Mouse (Mus musculus) brown adipose tissue, adult 24 weeks (tissue): ENCODE data around the gene Angptl4. TPM values are rescaled to one million over a fixed set of nuclear protein-coding genes. Genes with fewer than 3 reads are reported as not detected.

Experiments
- H3K27ac ChIP-seq: fragments of 200-500 bp; replicated peaks from 2 replicates; pipeline ENCODE4 v1.5.1; 2012; ENCODE audit warnings: low read depth, mild to moderate bottlenecking, low read length
- H3K4me1 ChIP-seq: fragments of 200-500 bp; 2 replicates; pipeline ENCODE4 v1.6.1; 2012; ENCODE audit warnings: low read length, mixed read lengths; ENCODE audit not compliant: control insufficient read depth, insufficient read depth, insufficient read length
- H3K4me3 ChIP-seq: fragments of 200-500 bp; 2 replicates; pipeline ENCODE4 v1.5.1; 2012; ENCODE audit warnings: low read depth, mild to moderate bottlenecking, low read length, moderate library complexity; ENCODE audit not compliant: insufficient read depth
- polyA plus RNA-seq: library from polyadenylated mRNA; stranded (reverse); fragments of >200 nt; gene quantifications from 2 replicates; pipeline ENCODE4 v1.2.4, GENCODE M21; 2012; ENCODE audit not compliant: missing spikeins, insufficient read depth, insufficient read length

The Angptl4 gene
- polyA plus RNA-seq, 1 experiment = 243 TPM

- Histone ChIP-seq H3K27ac (peak overlapping the region; percentile 99), H3K4me3 (peak overlapping the region; percentile 69)
These were observed 30.8 kb upstream of the Angptl4 start for GRCm38 (mm10) chr17:33812475-33812874.

DNA sequence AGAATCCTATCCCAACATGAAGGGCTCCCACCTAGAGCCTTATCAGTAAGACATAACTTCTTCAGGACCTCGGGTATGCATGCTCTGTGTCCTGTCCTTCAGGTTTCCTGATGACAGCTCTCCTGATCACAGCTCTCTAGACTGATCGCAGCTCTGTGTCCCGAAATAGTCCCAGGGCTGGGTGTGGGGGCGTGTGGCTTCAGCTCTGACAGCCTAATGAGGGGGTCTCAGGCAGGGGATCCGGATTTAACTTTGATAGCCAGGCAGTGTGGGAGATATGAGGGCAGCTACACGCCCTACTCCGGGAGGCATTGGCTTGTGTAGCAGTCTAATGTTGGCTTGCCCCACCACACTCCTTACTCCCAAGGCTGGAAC, 29.5 kb upstream of the Angptl4 start:
- no peaks in the 10 kb centered on the region for H3K4me1 ChIP-seq
- peak overlapping the region; percentile 99 for H3K27ac ChIP-seq
- H3K4me3 ChIP-seq = peak overlapping the region; percentile 69

More at GRCm38 (mm10) chr17:33812475-33812874, 30.8 kb upstream of the Angptl4 start:
- H3K4me1 ChIP-seq = peaks cover 3% of the 10 kb centered on the region

GRCm38 (mm10) chr17:33810334-33811141, 28.9 kb upstream of the Angptl4 start, which contains the start of gene Kank3:
TSS of gene Kank3 (plus strand) at chr17:33810519.
- H3K4me3 ChIP-seq = peak within 1 kb of the TSS; percentile 69
- H3K4me1 ChIP-seq = no peaks in the 10 kb centered on the region
- peak within 1 kb of the TSS; percentile 99 for H3K27ac ChIP-seq

DNA sequence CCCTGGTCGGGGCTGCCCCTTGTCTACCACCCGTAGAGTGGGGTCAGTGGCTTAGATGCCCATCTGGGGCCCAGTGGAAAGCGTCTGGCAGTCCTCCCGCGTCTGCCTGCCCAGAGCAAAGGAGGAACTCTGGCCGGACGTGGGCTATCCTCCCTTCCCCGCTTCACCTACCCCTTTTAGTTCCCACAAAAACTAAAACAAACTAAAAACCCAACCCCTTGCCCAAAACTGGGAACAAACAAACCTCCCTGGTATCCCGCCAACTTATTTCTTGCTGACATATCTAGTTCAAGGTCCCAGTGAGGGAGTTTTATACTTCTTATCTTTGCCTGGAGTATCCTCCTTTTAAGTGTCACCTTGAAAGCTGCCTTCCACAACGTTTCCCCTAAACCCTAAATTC, 26.6 kb upstream of the Angptl4 start:
- Histone ChIP-seq H3K27ac (no peak overlapping the region), H3K4me1 (no peaks in the 10 kb centered on the region), H3K4me3 (no peak overlapping the region)

- no peak overlapping the region for H3K27ac ChIP-seq
- no peak overlapping the region for H3K4me3 ChIP-seq
- no peaks in the 10 kb centered on the region for H3K4me1 ChIP-seq
These were observed 25.7 kb upstream of the Angptl4 start for GRCm38 (mm10) chr17:33807181-33807888.

DNA sequence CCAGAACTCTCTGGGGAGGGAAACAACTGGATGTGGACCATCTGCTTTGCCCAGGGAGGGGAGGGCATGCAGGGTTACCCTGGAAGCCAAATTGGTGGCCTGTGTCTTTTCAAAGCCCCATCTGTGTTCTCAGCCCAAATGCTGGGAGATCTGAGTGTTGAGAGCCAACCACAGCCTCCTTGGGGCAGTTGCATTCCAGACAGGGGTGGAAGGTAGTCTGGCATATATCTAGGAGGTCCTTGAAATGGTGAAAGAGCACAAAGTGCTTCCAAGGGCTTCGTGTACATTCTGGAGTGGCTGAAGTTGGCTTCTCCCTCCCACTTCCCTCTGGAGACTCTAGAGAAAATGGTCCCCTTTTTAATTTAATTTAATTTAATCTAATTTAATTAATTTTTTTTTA, 23.1 kb upstream of the Angptl4 start:
- Histone ChIP-seq H3K4me1 (no peaks in the 10 kb centered on the region), H3K27ac (no peak overlapping the region)

GRCm38 (mm10) chr17:33804205-33804604, 22.6 kb upstream of the Angptl4 start:
- H3K4me1 ChIP-seq = no peaks in the 10 kb centered on the region
- H3K4me3 ChIP-seq = no peak overlapping the region
- H3K27ac ChIP-seq = no peak overlapping the region

More for the DNA sequence above, 23.1 kb upstream of the Angptl4 start:
- H3K4me3 ChIP-seq = no peak overlapping the region

GRCm38 (mm10) chr17:33802221-33802620, 20.6 kb upstream of the Angptl4 start:
- Histone ChIP-seq H3K4me1 (no peaks in the 10 kb centered on the region), H3K4me3 (no peak overlapping the region)

DNA sequence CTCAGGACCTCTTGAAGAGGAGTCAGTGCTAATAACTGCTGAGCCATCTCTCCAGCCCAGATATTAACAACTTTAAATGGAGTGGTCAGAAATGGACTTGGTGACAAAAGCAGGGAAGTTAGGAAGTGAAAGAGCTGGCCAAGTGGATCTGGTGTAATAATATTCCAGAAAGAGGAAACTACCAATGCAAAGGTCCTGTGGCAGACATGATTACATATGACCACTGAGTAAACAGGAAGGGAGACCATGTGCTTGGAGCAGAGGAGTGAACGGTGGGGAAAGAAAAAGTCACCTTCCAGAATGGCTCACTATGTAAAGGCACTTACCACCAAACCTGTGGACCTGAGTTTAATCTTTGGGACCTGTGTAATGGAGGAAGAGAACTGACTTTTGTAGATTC, 17.6 kb upstream of the Angptl4 start:
- peaks cover 7% of the 10 kb centered on the region for H3K4me1 ChIP-seq
- H3K27ac ChIP-seq = no peak overlapping the region
- no peak overlapping the region for H3K4me3 ChIP-seq

More at GRCm38 (mm10) chr17:33802221-33802620, 20.6 kb upstream of the Angptl4 start:
- H3K27ac ChIP-seq = no peak overlapping the region

GRCm38 (mm10) chr17:33798306-33798705, 16.7 kb upstream of the Angptl4 start:
- Histone ChIP-seq H3K4me3 (no peak overlapping the region), H3K27ac (no peak overlapping the region; the same call in 1 of the 2 replicates), H3K4me1 (peaks cover 7% of the 10 kb centered on the region)

GRCm38 (mm10) chr17:33788732-33789131, 7.1 kb upstream of the Angptl4 start:
- peak overlapping the region; percentile 89 for H3K27ac ChIP-seq
- no peak overlapping the region for H3K4me3 ChIP-seq
- peaks cover 16% of the 10 kb centered on the region for H3K4me1 ChIP-seq

- no peak overlapping the region for H3K27ac ChIP-seq
These were observed 4.7 kb upstream of the Angptl4 start for GRCm38 (mm10) chr17:33786375-33786774.

DNA sequence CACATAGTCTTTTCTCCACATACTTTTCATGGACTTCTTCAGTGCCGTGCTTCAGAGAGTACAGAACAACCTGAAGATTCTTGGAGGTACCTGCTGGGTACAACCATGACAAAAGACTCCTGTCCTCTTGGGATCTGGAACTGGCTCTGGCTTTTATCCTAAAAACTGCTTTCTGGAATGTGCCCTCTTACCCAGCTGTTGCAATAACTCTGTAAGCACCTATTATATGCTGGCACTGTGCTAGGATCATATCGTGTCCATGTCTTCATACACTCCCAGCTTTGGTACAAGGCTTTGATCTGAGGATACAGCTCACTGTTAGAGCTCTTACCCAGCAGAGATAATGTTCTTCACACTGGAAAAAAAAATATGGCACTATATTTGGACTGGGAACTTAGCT, 3.3 kb upstream of the Angptl4 start:
- peak overlapping the region; percentile 35; the same call in 1 of the 2 replicates for H3K27ac ChIP-seq
- H3K4me3 ChIP-seq = no peak overlapping the region
- H3K4me1 ChIP-seq = peaks cover 25% of the 10 kb centered on the region

More at GRCm38 (mm10) chr17:33786375-33786774, 4.7 kb upstream of the Angptl4 start:
- Histone ChIP-seq H3K4me3 (no peak overlapping the region), H3K4me1 (peaks cover 25% of the 10 kb centered on the region)

- Histone ChIP-seq H3K27ac (peak overlapping the region; percentile 87), H3K4me1 (peaks cover 22% of the 10 kb centered on the region), H3K4me3 (no peak overlapping the region)
These were observed 1.8 kb upstream of the Angptl4 start for GRCm38 (mm10) chr17:33783408-33783807.

DNA sequence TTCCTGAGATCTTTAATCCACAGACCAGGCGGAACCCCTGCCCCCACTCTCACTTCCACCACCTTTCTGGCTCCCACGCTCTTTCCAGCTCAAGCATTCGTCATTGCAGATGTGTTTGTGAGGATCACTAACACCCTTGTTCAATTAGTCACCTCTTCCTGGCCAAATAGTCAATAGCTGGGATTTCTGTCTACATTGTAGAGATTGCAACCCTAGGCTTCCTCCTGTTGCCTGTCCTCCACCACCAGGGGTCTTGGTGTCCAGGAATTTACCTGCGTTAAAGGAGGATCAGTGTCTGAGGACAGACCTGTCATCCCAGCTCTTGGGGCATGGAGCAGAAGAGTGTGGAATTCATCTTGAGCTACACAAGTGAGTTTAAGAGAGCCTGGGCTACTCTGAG, 437 bp upstream of the Angptl4 start:
- Histone ChIP-seq H3K4me3 (peak overlapping the region; percentile 77), H3K27ac (peak overlapping the region; percentile 98), H3K4me1 (peaks cover 20% of the 10 kb centered on the region)
